17 mouse cellular contexts compared by ENCODE assay signal in the genomic region with DNA sequence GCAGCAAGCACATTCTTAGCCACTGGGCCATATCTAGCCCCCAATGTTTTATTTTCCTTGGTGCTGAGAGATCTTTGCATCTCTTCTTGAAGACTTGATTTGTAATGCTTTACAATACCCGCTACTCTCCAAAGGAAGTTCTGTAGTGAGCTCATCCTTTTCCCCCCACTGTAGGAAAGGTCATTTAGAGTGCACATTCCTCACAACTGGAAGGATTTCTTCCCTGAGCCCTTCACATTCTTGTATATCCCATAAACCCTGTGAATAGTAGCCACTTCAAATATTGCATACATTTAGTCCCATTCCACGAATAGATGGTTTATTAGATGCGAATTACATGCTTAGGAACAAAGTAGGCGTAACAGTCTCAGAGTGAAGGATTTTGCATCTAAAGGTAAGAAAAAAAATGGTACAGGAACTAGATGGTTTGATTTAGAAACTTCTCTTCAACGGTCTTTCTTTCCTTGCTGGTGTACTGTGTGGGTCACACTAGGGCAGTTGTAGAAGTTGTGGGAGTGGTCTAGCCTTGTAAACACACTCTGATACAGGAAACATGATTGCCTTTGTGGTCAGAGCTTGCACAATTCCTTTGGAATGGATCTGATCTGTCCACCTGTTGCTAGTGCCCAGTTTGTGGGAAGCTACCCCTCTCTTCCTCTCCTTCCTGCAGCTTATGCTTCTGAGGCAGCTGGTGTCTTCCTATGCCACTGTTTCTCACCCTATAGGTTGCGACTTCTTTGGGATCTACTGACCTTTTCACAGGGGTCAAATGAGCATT.
DNase-seq lines count a peak whose midpoint lies in the region; ATAC-seq lines count a peak whose summit lies in the region.
"Had no signal": no experiment of that assay in that cellular context is flagged by ENCODE, and none has a peak within 500 bp of the region (broad histone marks: within the 10 kb centered on the region; RNA-seq: fewer than 3 reads in every experiment).

No protein-coding gene starts in this region.

- H3K9me3 ChIP-seq in heart, embryonic 11.5 days (replicated peaks; ENCODE audit: control insufficient read depth, low read length) = no peaks in the 10 kb centered on the region
- no peaks in the 10 kb centered on the region for H3K9me3 ChIP-seq in liver, embryonic 11.5 days (ENCODE audit: control insufficient read depth, low read length)
- no peaks in the 10 kb centered on the region for H3K9me3 ChIP-seq in intestine, embryonic 15.5 days
- H3K9me3 ChIP-seq in midbrain, embryonic 14.5 days (ENCODE audit: control insufficient read depth, low read length) = no peaks in the 10 kb centered on the region
- H3K9me3 ChIP-seq: hindbrain, embryonic 10.5 days had no signal

- ATAC-seq in heart, embryonic 11.5 days (replicated peaks; ENCODE audit: insufficient number of reproducible peaks, low FRiP score, low TSS enrichment) = no peak; the same call in 1 of the 2 replicates
- no peak for ATAC-seq in liver, embryonic 11.5 days (replicated peaks; ENCODE audit: low FRiP score)
- peak; percentile 71 for ATAC-seq in intestine, embryonic 15.5 days
- ATAC-seq in midbrain, embryonic 14.5 days (ENCODE audit: low FRiP score, low TSS enrichment) = no peak
- ATAC-seq: forebrain, embryonic 16.5 days had no signal

- no peaks in the 10 kb centered on the region for H3K36me3 ChIP-seq in heart, embryonic 11.5 days (ENCODE audit: control insufficient read depth, insufficient read depth, low read length)
- no peaks in the 10 kb centered on the region for H3K36me3 ChIP-seq in liver, embryonic 11.5 days (ENCODE audit: control insufficient read depth, insufficient read depth, low read length)
- no peaks in the 10 kb centered on the region for H3K36me3 ChIP-seq in intestine, embryonic 15.5 days
- no peaks in the 10 kb centered on the region for H3K36me3 ChIP-seq in midbrain, embryonic 14.5 days (ENCODE audit: control insufficient read depth, insufficient read depth, low read length)
- H3K36me3 ChIP-seq: hindbrain, embryonic 10.5 days had no signal

- no peak for DNase-seq in heart, postnatal 14 days
- peak; percentile 7 for DNase-seq in liver, embryonic 11.5 days (ENCODE audit: low spot score)
- DNase-seq in liver = no peak
- DNase-seq in yolk sac, embryonic 10.5 days (ENCODE audit: low spot score) = peak; percentile 41
- DNase-seq in right cerebral cortex, postnatal 25 days = no peak
- no peak for DNase-seq in midbrain, embryonic 14.5 days
- DNase-seq: cerebellum, adult 18-20 months; gastrocnemius, postnatal 25 days; kidney, adult 2 months; lung, postnatal 10 days; spleen, adult 18-20 months; thymus, adult 2 months had no signal

- peaks cover 22% of the 10 kb centered on the region for H3K4me1 ChIP-seq in heart, embryonic 11.5 days (ENCODE audit: control insufficient read depth, insufficient read depth, low read length)
- H3K4me1 ChIP-seq in liver, embryonic 11.5 days (replicated peaks; ENCODE audit: control insufficient read depth, insufficient read depth, low read length) = peaks cover 3% of the 10 kb centered on the region; the same call in 1 of the 2 replicates
- 0 out of 2 replicates have a peak, but pooled peaks cover 8% of the 10 kb centered on the region for H3K4me1 ChIP-seq in intestine, embryonic 15.5 days (replicated peaks)
- H3K4me1 ChIP-seq in midbrain, embryonic 14.5 days (ENCODE audit: control insufficient read depth, insufficient read depth, low read length) = no peaks in the 10 kb centered on the region

- peak overlapping the region; percentile 29; the same call in 1 of the 2 replicates for H3K27ac ChIP-seq in heart, embryonic 11.5 days (ENCODE audit: low read depth, low read length)
- H3K27ac ChIP-seq in liver, embryonic 11.5 days (ENCODE audit: low read depth, low read length) = no peak overlapping the region
- peak overlapping the region; percentile 72 for H3K27ac ChIP-seq in intestine, embryonic 15.5 days
- no peak overlapping the region for H3K27ac ChIP-seq in midbrain, embryonic 14.5 days (replicated peaks; ENCODE audit: low read depth, low read length)
- H3K27ac ChIP-seq: hindbrain, embryonic 10.5 days had no signal

- H3K4me3 ChIP-seq in heart, embryonic 11.5 days (ENCODE audit: low read depth, low read length) = no peak overlapping the region
- no peak overlapping the region for H3K4me3 ChIP-seq in liver, embryonic 11.5 days (ENCODE audit: low read depth, low read length)
- H3K4me3 ChIP-seq in intestine, embryonic 15.5 days (replicated peaks) = no peak overlapping the region
- H3K4me3 ChIP-seq in midbrain, embryonic 14.5 days (replicated peaks; ENCODE audit: low read depth, low read length) = no peak overlapping the region
- H3K4me3 ChIP-seq: hindbrain, embryonic 10.5 days had no signal

- no peak overlapping the region for H3K9ac ChIP-seq in heart, embryonic 11.5 days (ENCODE audit: low read depth, low read length)
- H3K9ac ChIP-seq in liver, embryonic 11.5 days (ENCODE audit: low read depth, low read length) = no peak overlapping the region
- no peak overlapping the region for H3K9ac ChIP-seq in intestine, embryonic 15.5 days
- H3K9ac ChIP-seq in midbrain, embryonic 14.5 days (replicated peaks; ENCODE audit: low read length) = no peak overlapping the region

- intact Hi-C loops in heart, postnatal 14 days (cut with DNase I) = no loop called here

- H3K27me3 ChIP-seq in heart, embryonic 11.5 days (ENCODE audit: control insufficient read depth, insufficient read depth, low read length) = no peaks in the 10 kb centered on the region
- no peaks in the 10 kb centered on the region for H3K27me3 ChIP-seq in liver, embryonic 11.5 days (replicated peaks; ENCODE audit: control insufficient read depth, insufficient read depth, low read length)
- H3K27me3 ChIP-seq in intestine, embryonic 15.5 days (replicated peaks) = no peaks in the 10 kb centered on the region
- no peaks in the 10 kb centered on the region for H3K27me3 ChIP-seq in midbrain, embryonic 14.5 days (ENCODE audit: control insufficient read depth, insufficient read depth, low read length)

- WGBS in heart, embryonic 11.5 days (ENCODE audit: insufficient replicate concordance) = 70% methylated on average over 6 of the region's 6 CpGs
- 69% methylated on average over 6 of the region's 6 CpGs for WGBS in liver, embryonic 11.5 days
- 37% methylated on average over 6 of the region's 6 CpGs for WGBS in intestine, embryonic 15.5 days
- WGBS in midbrain, embryonic 14.5 days = 91% methylated on average over 6 of the region's 6 CpGs

- no peak overlapping the region for H3K4me2 ChIP-seq in heart, embryonic 11.5 days
- no peak overlapping the region for H3K4me2 ChIP-seq in liver, embryonic 11.5 days
- H3K4me2 ChIP-seq in intestine, embryonic 15.5 days (replicated peaks) = no peak overlapping the region
- H3K4me2 ChIP-seq in midbrain, embryonic 14.5 days (ENCODE audit: low read length) = no peak overlapping the region
- H3K4me2 ChIP-seq: midbrain, embryonic 11.5 days had no signal

Comparison
In these comparisons a context has a peak if more than half of its experiments do, and no peak if none do; other contexts are left out.
1. DNase-seq: peak in liver, embryonic 11.5 days (single experiment) and yolk sac, embryonic 10.5 days (single experiment); none in heart, postnatal 14 days (0 of 2), liver (single experiment), right cerebral cortex, postnatal 25 days (single experiment) and midbrain, embryonic 14.5 days (single experiment).
2. H3K27ac ChIP-seq: peak in heart, embryonic 11.5 days (single experiment) and intestine, embryonic 15.5 days (single experiment); none in liver, embryonic 11.5 days (single experiment) and midbrain, embryonic 14.5 days (single experiment).